In the genomic region with DNA sequence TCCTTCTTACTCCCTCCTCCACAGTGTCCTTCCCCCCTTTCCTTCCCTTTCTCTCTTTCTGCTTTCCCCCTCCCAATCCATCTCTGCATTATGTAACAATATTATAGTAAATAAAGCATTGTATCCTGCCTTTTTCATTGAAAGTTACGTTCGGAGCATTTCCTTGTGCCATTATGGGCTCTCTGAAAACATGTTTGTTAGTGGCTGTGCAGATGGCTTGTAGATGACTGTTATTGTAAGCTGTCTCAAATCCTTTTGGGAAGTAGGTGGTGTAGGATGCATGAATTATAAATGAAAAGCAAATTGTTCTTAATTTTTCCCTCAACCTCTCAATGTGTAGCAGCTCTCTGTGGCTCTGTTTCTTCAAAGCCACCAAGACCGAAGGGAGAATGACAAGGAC, we compare ENCODE assay signal across 25 mouse cellular contexts.
DNase-seq lines count a peak whose midpoint lies in the region; ATAC-seq and TF ChIP-seq lines count a peak whose summit lies in the region.
"Had no signal": no experiment of that assay in that cellular context is flagged by ENCODE, and none has a peak within 500 bp of the region (broad histone marks: within the 10 kb centered on the region; RNA-seq: fewer than 3 reads in every experiment).

No protein-coding gene starts in this region.

- no peak overlapping the region for H3K27ac ChIP-seq in forebrain, postnatal 0 days (ENCODE audit: low read depth, low read length)
- no peak overlapping the region for H3K27ac ChIP-seq in forebrain, embryonic 11.5 days (ENCODE audit: low read depth, low read length)
- H3K27ac ChIP-seq in embryonic facial prominence, embryonic 10.5 days (replicated peaks): no peak overlapping the region
- H3K27ac ChIP-seq: embryonic facial prominence, embryonic 12.5 days; embryonic facial prominence, embryonic 15.5 days; forebrain, embryonic 12.5 days; forebrain, embryonic 15.5 days; heart, embryonic 15.5 days; hindbrain, embryonic 14.5 days; hindbrain, postnatal 0 days had no signal

- TF ChIP-seq CTCF in forebrain, postnatal 0 days (IDR thresholded peaks at IDR 0.05; ENCODE audit: low read depth): no peak

- DNase-seq in forebrain, postnatal 0 days: peak; percentile 7
- DNase-seq in forebrain, embryonic 11.5 days (ENCODE audit: low spot score): no peak
- peak; percentile 20 for DNase-seq in brain, adult 2 months (ENCODE audit: low read depth, low spot score)
- peak; percentile 30 for DNase-seq in layer of hippocampus, adult 9-10 months (ENCODE audit: low spot score)
- DNase-seq in telencephalon, adult 2 months (ENCODE audit: low read depth, low spot score): peak; percentile 18
- no peak for DNase-seq in embryonic facial prominence, embryonic 10.5 days (ENCODE audit: low spot score)
- no peak for DNase-seq in lung, postnatal 25 days (ENCODE audit: low spot score)
- DNase-seq: adrenal gland, adult 8-10 months; adrenal gland, postnatal 25 days; cerebellum, adult 18-20 months; cerebellum, adult 9-10 months; cerebellum, postnatal 14 days; gastrocnemius, postnatal 10 days; heart, adult 18-20 months; heart, postnatal 10 days; heart, postnatal 36 days had no signal

- WGBS in forebrain, postnatal 0 days: 73% methylated on average over 3 of the region's 3 CpGs
- 88% methylated on average over 3 of the region's 3 CpGs for WGBS in forebrain, embryonic 11.5 days
- WGBS in embryonic facial prominence, embryonic 10.5 days: 91% methylated on average over 3 of the region's 3 CpGs

- no peaks in the 10 kb centered on the region for H3K36me3 ChIP-seq in forebrain, postnatal 0 days (ENCODE audit: insufficient read depth)
- H3K36me3 ChIP-seq in forebrain, embryonic 11.5 days (ENCODE audit: control insufficient read depth, insufficient read depth, low read length): no peaks in the 10 kb centered on the region
- no peaks in the 10 kb centered on the region for H3K36me3 ChIP-seq in embryonic facial prominence, embryonic 10.5 days (replicated peaks)
- H3K36me3 ChIP-seq: embryonic facial prominence, embryonic 12.5 days; embryonic facial prominence, embryonic 15.5 days; forebrain, embryonic 12.5 days; forebrain, embryonic 15.5 days; heart, embryonic 12.5 days; heart, embryonic 15.5 days had no signal

- no peak for ATAC-seq in forebrain, postnatal 0 days
- no peak for ATAC-seq in forebrain, embryonic 11.5 days (replicated peaks; ENCODE audit: low FRiP score)
- ATAC-seq: activated CD4-positive, CD25-positive, alpha-beta regulatory T cell, adult 4 months; forebrain, embryonic 15.5 days; hindbrain, postnatal 0 days had no signal

- no peaks in the 10 kb centered on the region for H3K27me3 ChIP-seq in forebrain, postnatal 0 days (ENCODE audit: insufficient read depth, low read length)
- H3K27me3 ChIP-seq in forebrain, embryonic 11.5 days (ENCODE audit: control insufficient read depth, insufficient read depth, low read length): no peaks in the 10 kb centered on the region
- no peaks in the 10 kb centered on the region for H3K27me3 ChIP-seq in embryonic facial prominence, embryonic 10.5 days (replicated peaks; ENCODE audit: low read depth, poor library complexity, severe bottlenecking)
- H3K27me3 ChIP-seq: embryonic facial prominence, embryonic 12.5 days; embryonic facial prominence, embryonic 15.5 days; forebrain, embryonic 12.5 days; forebrain, embryonic 15.5 days; heart, embryonic 12.5 days; heart, embryonic 15.5 days had no signal

- H3K9ac ChIP-seq in forebrain, postnatal 0 days: no peak overlapping the region
- H3K9ac ChIP-seq in forebrain, embryonic 11.5 days (ENCODE audit: low read length): no peak overlapping the region
- H3K9ac ChIP-seq: embryonic facial prominence, embryonic 12.5 days; embryonic facial prominence, embryonic 15.5 days; forebrain, embryonic 12.5 days; forebrain, embryonic 15.5 days; heart, embryonic 12.5 days; heart, embryonic 15.5 days; hindbrain, embryonic 14.5 days had no signal

- no peak overlapping the region for H3K4me3 ChIP-seq in forebrain, postnatal 0 days (ENCODE audit: low read depth, low read length)
- no peak overlapping the region for H3K4me3 ChIP-seq in forebrain, embryonic 11.5 days (ENCODE audit: low read depth, low read length)
- no peak overlapping the region for H3K4me3 ChIP-seq in embryonic facial prominence, embryonic 10.5 days
- H3K4me3 ChIP-seq: embryonic facial prominence, embryonic 12.5 days; embryonic facial prominence, embryonic 15.5 days; forebrain, embryonic 12.5 days; forebrain, embryonic 15.5 days; heart, embryonic 12.5 days; heart, embryonic 15.5 days had no signal

- no peaks in the 10 kb centered on the region for H3K9me3 ChIP-seq in forebrain, postnatal 0 days (ENCODE audit: low read length)
- H3K9me3 ChIP-seq in forebrain, embryonic 11.5 days (ENCODE audit: control insufficient read depth, low read length): no peaks in the 10 kb centered on the region
- no peaks in the 10 kb centered on the region for H3K9me3 ChIP-seq in embryonic facial prominence, embryonic 10.5 days
- H3K9me3 ChIP-seq: embryonic facial prominence, embryonic 12.5 days; embryonic facial prominence, embryonic 15.5 days; forebrain, embryonic 12.5 days; forebrain, embryonic 15.5 days; heart, embryonic 12.5 days; heart, embryonic 15.5 days had no signal

- no peak overlapping the region for H3K4me2 ChIP-seq in forebrain, postnatal 0 days (ENCODE audit: low read depth)
- no peak overlapping the region for H3K4me2 ChIP-seq in forebrain, embryonic 11.5 days (ENCODE audit: low read depth, low read length, severe bottlenecking)
- H3K4me2 ChIP-seq: embryonic facial prominence, embryonic 12.5 days; embryonic facial prominence, embryonic 15.5 days; forebrain, embryonic 12.5 days; forebrain, embryonic 15.5 days; heart, embryonic 12.5 days; heart, embryonic 15.5 days; hindbrain, embryonic 14.5 days had no signal

- H3K4me1 ChIP-seq in forebrain, postnatal 0 days (ENCODE audit: insufficient read depth): no peaks in the 10 kb centered on the region
- H3K4me1 ChIP-seq in forebrain, embryonic 11.5 days (replicated peaks; ENCODE audit: control insufficient read depth, insufficient read depth, low read length): no peaks in the 10 kb centered on the region
- peaks cover 6% of the 10 kb centered on the region; the same call in 1 of the 2 replicates for H3K4me1 ChIP-seq in embryonic facial prominence, embryonic 10.5 days
- H3K4me1 ChIP-seq: embryonic facial prominence, embryonic 12.5 days; embryonic facial prominence, embryonic 15.5 days; forebrain, embryonic 12.5 days; forebrain, embryonic 15.5 days; heart, embryonic 12.5 days; heart, embryonic 15.5 days had no signal

Comparison
In these comparisons a context has a peak if more than half of its experiments do, and no peak if none do; other contexts are left out.
1. DNase-seq: peak in forebrain, postnatal 0 days (single experiment), brain, adult 2 months (single experiment), layer of hippocampus, adult 9-10 months (single experiment) and telencephalon, adult 2 months (single experiment); none in forebrain, embryonic 11.5 days (single experiment), embryonic facial prominence, embryonic 10.5 days (single experiment) and lung, postnatal 25 days (single experiment).